Mouse (Mus musculus) heart, postnatal 0 days (tissue): Measurements from ENCODE around the gene Acaca.

ENCODE experiments used
- CTCF ChIP-seq: IDR thresholded peaks from 2 replicates; pipeline ENCODE4 v1.5.1; 2016; ENCODE audit warnings: antibody characterized with exemption, control low read depth, low read depth
- EP300 ChIP-seq: IDR thresholded peaks from 2 replicates; pipeline ENCODE4 v1.6.1; 2016; ENCODE audit warnings: antibody characterized with exemption, low read depth

- TF ChIP-seq CTCF: no peak
- TF ChIP-seq EP300: no peak
These were observed 218.3 kb downstream of the Acaca start for GRCm38 (mm10) chr11:84347766-84348165.
